37 mouse cellular contexts compared by ENCODE assay signal in genomic region chr12:88336662-88337413, GRCm38 (mm10). TPM values are rescaled to one million over a fixed set of nuclear protein-coding genes. Genes with fewer than 3 reads are reported as not detected.
"Had no signal": no experiment of that assay in that cellular context is flagged by ENCODE, and none has a peak within 500 bp of the region (broad histone marks: within the 10 kb centered on the region; RNA-seq: fewer than 3 reads in every experiment).

No protein-coding gene starts in this region.

RNA-seq across cellular contexts. Expression of gene Gm5039, which starts 13.0 kb away (rescaled TPM):
- total RNA-seq: gastrocnemius, adult 18-20 months; gastrocnemius, adult 8-10 months; gastrocnemius, postnatal 14 days; gastrocnemius, postnatal 36 days; heart, adult 18-20 months; heart, adult 8-10 months; heart, postnatal 10 days; heart, postnatal 25 days; heart, postnatal 4 days; hindbrain, postnatal 0 days; layer of hippocampus, adult 18-20 months; layer of hippocampus, adult 8-10 months; layer of hippocampus, postnatal 14 days; layer of hippocampus, postnatal 36 days; left cerebral cortex, adult 18-20 months; left cerebral cortex, adult 8-10 months; left cerebral cortex, postnatal 10 days; left cerebral cortex, postnatal 25 days; left cerebral cortex, postnatal 4 days; liver, adult 2 months had no signal
- polyA plus RNA-seq: gonadal fat pad, adult 2 months; heart, embryonic 10.5 days; heart, embryonic 12.5 days; heart, embryonic 14.5 days; heart, embryonic 16.5 days; hindbrain, embryonic 11.5 days; hindbrain, embryonic 13.5 days; hindbrain, embryonic 15.5 days; hindbrain, postnatal 0 days; intestine, embryonic 14.5 days; intestine, embryonic 16.5 days; kidney, adult 2 months; kidney, embryonic 15.5 days; kidney, postnatal 0 days; large intestine, adult 2 months; limb, embryonic 11.5 days; limb, embryonic 13.5 days; limb, embryonic 15.5 days; liver, adult 2 months had no signal
